Mouse (Mus musculus): ENCODE measurements around the gene Fam102b.

DNA sequence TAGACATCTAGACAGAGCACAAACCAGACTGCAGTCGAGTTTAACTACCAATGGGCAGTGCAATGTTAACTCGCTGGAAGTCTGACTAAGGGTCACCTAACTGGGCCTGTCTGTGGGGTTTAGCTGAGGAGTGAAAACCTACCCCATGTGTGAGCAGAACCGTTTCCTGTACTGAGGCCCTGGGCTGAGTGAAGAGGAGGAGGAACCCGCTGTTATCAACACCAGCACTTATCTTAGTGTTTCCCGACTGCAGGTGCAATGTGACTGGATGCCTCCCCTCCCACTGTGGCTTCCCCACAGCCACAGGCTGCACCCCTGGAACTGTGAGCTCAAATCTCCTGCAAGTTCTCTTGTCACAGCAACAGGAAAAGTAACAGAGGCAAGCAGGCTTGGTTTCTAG, 43.4 kb downstream of the Fam102b start:
- no peak for TF ChIP-seq CTCF (IDR thresholded peaks at IDR 0.05; ENCODE audit: extremely low read depth, insufficient read length, insufficient replicate concordance, low read depth, low read length)
- TF ChIP-seq POLR2A (IDR thresholded peaks at IDR 0.05; ENCODE audit: low read depth, low read length) = no peak

All from small intestine, adult 2 months (tissue).